Mouse (Mus musculus) megakaryocyte progenitor cell, adult 5-6 weeks (primary cell): ENCODE data around the gene Rnf207. TPM values are rescaled to one million over a fixed set of nuclear protein-coding genes. Genes with fewer than 3 reads are reported as not detected.
A peak's percentile ranks its signal among the peaks of the same experiment; 100 is the strongest.

Source experiments
- ATAC-seq: replicated peaks from 2 replicates; pipeline ENCODE4 v1.8.0; 2016; ENCODE audit warnings: mild to moderate bottlenecking, moderate TSS enrichment, inconsistent platforms; ENCODE audit not compliant: poor library complexity
- total RNA-seq, 2 experiments: library from RNA; stranded (forward) in 1 of 2; stranded (reverse) in 1 of 2; fragments of 157-497, 149-512 nt in 1 of 2; fragments of 200-1000 nt in 1 of 2; gene quantifications; 2 replicates each; pipeline versions ENCODE4 v1.2.3 to v1.2.4; 2015 to 2017

The Rnf207 gene
- total RNA-seq, 2 experiments from 2014 or later: 0.12 TPM; not detected in 1

- no peak for ATAC-seq
These were observed 22.4 kb downstream of the Rnf207 start for GRCm38 (mm10) chr4:152296371-152296770.

- peak; percentile 55 for ATAC-seq
These were observed 22.9 kb downstream of the Rnf207 start for GRCm38 (mm10) chr4:152295916-152296315.

GRCm38 (mm10) chr4:152294188-152294929 lies 24.4 kb downstream of the Rnf207 start:
- no peak for ATAC-seq

DNA sequence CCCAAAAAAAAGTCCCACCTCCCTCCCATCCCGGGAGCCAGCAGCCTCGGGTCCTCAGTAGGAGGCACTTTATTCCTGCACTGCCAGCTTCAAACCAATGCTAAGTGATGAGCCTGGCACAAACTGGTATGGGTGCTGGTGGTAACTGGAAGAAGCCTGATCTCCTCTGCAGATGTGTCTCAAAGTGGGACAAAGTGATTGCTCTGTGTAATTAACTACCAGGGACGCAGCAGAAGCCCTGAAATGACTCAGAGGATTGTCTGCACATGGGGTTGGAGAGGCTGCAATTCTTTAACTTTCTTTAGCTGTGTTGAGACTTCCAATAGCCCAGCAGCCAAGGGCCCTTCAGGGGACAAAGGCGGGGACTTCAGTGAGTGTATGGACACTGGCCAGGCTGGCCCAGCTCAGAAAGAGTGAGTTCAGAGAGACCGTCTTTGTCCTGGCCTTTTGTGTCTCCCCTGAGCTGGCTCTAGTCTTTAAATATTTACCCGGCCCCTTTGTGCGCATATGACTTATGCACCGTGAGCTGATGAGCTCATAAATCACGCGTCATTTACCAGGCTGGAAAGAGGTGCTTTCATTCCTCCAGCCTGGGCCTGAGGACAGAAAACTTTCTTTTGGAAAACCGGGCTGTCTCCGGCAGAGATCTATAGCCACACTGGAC lies 26.6 kb downstream of the Rnf207 start:
- no peak for ATAC-seq

- ATAC-seq: no peak
These were observed 27.2 kb downstream of the Rnf207 start, which contains the start of gene Hes3 for GRCm38 (mm10) chr4:152291562-152291961. Gene Hes3 (minus strand): TSS chr4:152291662.

GRCm38 (mm10) chr4:152290991-152291390 lies 27.8 kb downstream of the Rnf207 start:
- no peak for ATAC-seq

- no peak for ATAC-seq
These were observed 28.4 kb downstream of the Rnf207 start for GRCm38 (mm10) chr4:152290385-152290784.

- ATAC-seq: no peak
These were observed 30.3 kb downstream of the Rnf207 start for GRCm38 (mm10) chr4:152288398-152288945.

DNA sequence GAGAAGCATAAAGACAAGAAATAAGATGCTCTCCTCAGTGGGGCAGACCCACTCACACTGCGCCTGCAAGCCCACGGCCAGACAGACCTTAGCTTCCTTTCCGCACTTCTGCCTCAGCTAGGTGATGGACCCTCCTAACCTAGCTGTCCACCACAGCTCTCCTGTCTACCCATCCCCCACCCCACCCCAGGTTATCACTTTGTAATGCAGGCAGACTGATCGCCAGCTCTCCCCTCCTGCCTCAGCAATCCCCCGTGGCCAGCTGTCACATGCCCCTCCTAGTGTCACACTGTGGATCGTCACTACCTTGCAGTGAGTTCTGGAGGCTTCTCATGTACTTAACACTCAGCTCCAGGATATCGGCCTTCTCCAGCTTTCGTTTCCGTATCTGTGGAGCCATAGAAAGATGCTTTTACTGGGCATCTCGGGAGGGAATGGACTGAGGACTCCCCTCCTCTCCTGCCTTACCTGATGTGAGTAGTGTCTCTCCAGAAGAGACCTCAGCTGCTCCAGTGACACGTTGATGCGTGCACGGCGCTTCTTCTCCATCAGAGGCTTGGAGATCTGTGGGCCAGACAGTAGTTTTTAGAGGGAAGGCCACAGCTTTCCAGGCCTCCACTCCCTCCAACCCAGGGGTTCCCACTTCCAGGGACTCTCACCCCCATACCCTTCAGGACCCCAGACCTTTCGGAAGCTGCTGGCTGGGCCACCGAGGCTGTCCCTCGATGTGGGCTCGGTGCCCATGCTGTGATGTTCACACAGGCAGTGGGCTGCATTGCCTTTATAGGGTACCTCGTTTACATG lies 31.3 kb downstream of the Rnf207 start:
- no peak for ATAC-seq

GRCm38 (mm10) chr4:152286887-152287286 lies 31.9 kb downstream of the Rnf207 start:
- peak; percentile 64 for ATAC-seq

DNA sequence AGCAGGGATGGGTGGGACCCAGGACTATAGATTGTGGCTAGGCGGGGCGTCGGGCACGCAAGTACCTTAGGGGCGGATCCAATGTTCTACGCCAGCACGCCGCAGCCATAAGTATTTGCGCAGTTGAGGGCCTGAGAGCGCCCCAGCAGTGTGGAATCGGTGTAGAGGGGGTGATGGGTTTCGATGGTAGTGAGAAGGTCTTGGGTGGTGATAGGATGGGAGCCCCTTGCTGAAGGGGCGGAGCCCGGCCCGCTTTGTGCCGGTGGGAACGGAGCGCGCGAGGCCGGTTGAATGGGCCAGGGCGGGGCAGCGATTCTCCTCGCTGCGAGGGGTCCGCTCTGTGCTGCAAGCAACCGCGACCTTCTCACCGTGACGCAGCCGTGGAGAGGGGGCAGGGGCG lies 32.6 kb downstream of the Rnf207 start:
- peak; percentile 32 for ATAC-seq

DNA sequence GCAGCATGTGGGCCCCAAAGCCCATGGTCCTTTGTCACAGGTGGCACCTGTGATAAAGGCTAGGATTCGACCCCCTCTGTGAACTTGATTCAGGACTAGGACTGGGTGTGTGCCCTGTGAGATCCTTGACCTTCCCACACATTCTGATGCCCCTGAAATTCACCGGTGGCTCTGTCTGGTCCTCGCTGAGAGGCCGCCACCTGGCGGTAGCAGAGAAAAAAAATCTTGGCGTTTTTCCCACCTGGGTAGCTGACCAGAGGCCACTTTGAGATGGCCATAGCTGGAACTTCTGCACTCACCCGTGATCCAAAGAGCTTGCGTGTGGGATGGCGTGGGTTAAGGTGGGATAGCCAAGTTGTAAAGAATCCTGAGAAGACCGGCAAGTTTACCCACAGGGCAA lies 33.3 kb downstream of the Rnf207 start:
- ATAC-seq: no peak

DNA sequence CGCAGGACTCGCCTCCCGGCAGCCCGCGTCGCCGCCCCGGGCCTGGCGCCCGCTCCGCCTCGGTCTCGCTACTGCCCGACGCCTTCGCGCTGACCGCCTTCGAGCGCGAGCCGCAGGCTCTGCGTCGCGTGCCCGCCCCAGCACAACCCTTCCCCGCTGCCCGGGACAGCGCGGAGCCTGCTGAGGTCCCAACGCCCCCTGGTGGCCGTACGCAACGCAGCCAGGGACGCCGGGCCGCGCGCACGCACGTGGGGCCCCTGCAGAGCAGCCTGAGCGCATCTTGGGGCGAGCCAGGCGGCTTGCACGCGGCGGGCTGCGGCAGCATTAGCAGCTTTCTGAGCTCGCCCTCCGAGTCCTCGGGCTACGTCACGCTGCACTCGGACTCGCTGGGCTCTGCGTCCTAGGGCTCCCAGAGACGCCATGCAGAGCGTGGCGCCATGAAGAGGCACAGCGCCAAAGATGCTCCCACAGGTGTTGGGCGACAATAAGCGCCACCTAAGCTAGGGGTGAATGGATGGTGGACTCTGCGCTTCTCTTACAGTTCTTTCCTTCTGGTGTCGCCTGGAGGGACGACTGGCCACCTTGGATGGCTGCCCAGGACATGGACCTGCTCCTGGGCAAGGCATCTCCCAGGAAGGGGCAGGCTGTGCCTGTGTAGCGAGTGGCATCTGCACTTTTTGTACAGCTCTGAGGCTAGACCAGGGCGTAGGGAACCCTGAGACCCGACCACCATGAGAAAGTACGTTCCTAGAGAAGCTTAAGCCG lies 35.4 kb downstream of the Rnf207 start:
- peak; percentile 81 for ATAC-seq

GRCm38 (mm10) chr4:152282721-152283120 lies 36.1 kb downstream of the Rnf207 start:
- no peak for ATAC-seq

GRCm38 (mm10) chr4:152281601-152282000 lies 37.2 kb downstream of the Rnf207 start:
- no peak for ATAC-seq

DNA sequence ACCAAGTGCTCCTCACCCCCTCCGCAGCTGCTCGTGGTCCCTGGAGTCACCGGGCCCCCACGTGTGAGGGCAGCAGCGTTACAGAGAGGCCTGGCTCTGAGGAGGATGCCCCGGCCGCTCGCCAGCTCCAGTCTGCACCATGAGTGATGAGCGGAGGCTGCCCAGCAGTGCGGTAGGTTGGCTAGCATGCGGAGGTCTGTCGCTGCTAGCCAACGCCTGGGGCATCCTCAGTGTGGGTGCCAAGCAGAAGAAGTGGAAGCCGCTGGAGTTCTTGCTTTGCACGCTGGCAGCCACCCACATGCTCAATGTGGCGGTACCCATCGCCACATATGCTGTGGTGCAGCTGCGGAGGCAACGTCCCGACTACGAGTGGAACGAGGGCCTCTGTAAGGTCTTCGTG lies 39.8 kb downstream of the Rnf207 start:
- ATAC-seq: no peak

DNA sequence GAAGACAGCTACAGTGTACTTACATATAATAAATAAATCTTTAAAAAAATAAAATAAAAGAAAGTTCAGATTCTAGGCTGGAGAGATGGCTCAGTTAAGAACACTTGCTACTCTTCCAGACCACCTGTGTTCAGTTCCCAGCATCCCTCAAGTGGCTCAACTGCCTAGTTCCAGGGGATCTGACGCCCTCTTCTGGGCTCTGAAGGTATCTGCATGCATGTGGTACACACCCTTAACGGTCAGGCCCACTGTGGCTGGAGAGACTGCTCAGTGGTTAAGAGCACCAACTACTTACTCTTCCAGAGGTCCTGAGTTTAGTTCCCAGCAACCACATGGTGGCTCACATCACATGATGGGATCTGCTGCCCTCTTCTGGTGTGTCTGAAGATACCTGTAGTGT lies 40.9 kb downstream of the Rnf207 start:
- no peak for ATAC-seq

DNA sequence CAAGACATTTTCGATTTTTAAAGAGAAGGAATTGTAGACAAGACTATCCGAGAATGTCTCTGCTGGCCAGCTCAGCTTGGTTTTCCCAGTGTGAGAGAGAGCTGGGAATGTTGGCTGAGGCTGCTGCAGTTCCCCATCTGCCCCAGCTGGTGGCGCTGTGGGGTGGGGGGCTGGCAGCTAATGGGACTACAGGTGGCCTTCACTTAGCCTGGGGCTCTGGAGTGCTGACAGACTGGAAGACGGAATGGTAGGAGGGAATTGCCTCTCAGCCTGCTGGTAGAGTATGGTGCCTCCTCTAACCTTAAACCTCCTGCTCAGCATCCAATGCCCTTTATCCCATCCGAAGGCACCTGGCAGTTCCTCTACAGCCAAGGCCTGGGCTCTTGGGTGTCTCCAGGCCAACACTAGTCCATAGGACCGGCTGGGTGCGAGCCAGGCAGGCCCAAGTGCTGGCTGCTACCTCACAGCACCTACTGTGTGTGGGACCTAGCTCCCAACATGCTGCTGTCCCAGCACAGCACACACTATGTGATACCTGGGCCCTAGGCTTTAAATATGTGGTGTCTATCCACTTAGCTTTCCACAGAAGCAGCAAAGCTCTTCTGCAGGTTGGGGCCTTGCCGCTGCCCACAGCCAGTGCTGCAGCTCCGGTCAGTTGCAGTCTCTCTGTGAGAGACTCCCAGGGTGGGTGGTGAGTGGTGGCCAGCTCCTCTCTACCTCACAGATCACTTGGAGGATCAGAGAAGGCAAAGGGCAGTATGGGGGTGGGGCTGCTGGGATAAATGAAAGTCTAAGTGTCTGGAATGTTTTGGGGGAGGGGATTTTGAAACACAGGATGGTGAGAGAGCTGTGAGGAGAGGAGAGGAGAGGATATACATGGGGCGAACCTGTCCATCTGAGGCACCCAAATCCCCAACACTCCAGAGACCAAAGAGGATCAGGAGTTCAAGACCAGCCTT lies 42.1 kb downstream of the Rnf207 start:
- ATAC-seq: peak; percentile 43; the same call in 1 of the 2 replicates

- ATAC-seq: peak; percentile 51
These were observed 44.1 kb downstream of the Rnf207 start for GRCm38 (mm10) chr4:152274681-152275131.
